Mouse (Mus musculus) forebrain, embryonic 13.5 days (tissue): ENCODE data around the gene Vkorc1. TPM values are rescaled to one million over a fixed set of nuclear protein-coding genes. Genes with fewer than 3 reads are reported as not detected.
A peak's percentile ranks its signal among the peaks of the same experiment; 100 is the strongest.

Source experiments
- ATAC-seq: fragments of 200-750 bp; cut with Nextera tagmentation; 2 replicates; pipeline ENCODE4 v1.8.0; 2017
- H3K27ac ChIP-seq: fragments of 300-500 bp; sonication (generic); 2 replicates; pipeline ENCODE4 v1.5.1; 2015; ENCODE audit warnings: inconsistent platforms, mild to moderate bottlenecking, moderate library complexity
- H3K27me3 ChIP-seq: fragments of 300-500 bp; sonication (generic); 2 replicates; pipeline ENCODE4 v1.6.1; 2015; ENCODE audit warnings: mild to moderate bottlenecking, inconsistent platforms
- H3K36me3 ChIP-seq: fragments of 300-500 bp; sonication (generic); 2 replicates; pipeline ENCODE4 v1.6.1; 2015; ENCODE audit warnings: mild to moderate bottlenecking, inconsistent platforms; ENCODE audit not compliant: poor library complexity, severe bottlenecking
- H3K4me1 ChIP-seq: fragments of 300-500 bp; sonication (generic); 2 replicates; pipeline ENCODE4 v1.6.1; 2015; ENCODE audit warnings: inconsistent platforms
- H3K4me2 ChIP-seq: fragments of 300-500 bp; sonication (generic); 2 replicates; pipeline ENCODE4 v1.6.1; 2015; ENCODE audit warnings: inconsistent platforms, mild to moderate bottlenecking, moderate library complexity
- H3K4me3 ChIP-seq: fragments of 300-500 bp; sonication (generic); 2 replicates; pipeline ENCODE4 v1.5.1; 2015; ENCODE audit warnings: mild to moderate bottlenecking, inconsistent platforms
- H3K9ac ChIP-seq: fragments of 300-500 bp; sonication (generic); 2 replicates; pipeline ENCODE4 v1.6.1; 2015; ENCODE audit warnings: mild to moderate bottlenecking, inconsistent platforms
- H3K9me3 ChIP-seq: fragments of 300-500 bp; sonication (generic); replicated peaks from 2 replicates; pipeline ENCODE4 v1.6.1; 2016; ENCODE audit warnings: inconsistent platforms
- WGBS: fragments of 180-500 bp; shearing (Covaris S2); methylation state at CpG from one replicate; pipeline ENCODE4 v1.1.7; 2015; 5-methylcytosine and 5-hydroxymethylcytosine counted together
- polyA plus RNA-seq: library from polyadenylated mRNA; unstranded; fragments of >200 nt; fragmentation: Nextera tagmentation; extraction: Ambion mirVana; gene quantifications from 2 replicates; pipeline ENCODE4 v1.2.1, GENCODE M21; 2015

The Vkorc1 gene
- polyA plus RNA-seq, 1 experiment from 2014 or later = 59.5 TPM

GRCm38 (mm10) chr7:127928596-127928995 is 33.2 kb upstream of the Vkorc1 start:
- ATAC-seq = no peak
- Histone ChIP-seq H3K36me3 (peaks cover 39% of the 10 kb centered on the region), H3K27me3 (peaks cover 40% of the 10 kb centered on the region), H3K4me2 (no peak overlapping the region), H3K9ac (no peak overlapping the region), H3K4me1 (no peaks in the 10 kb centered on the region), H3K9me3 (no peaks in the 10 kb centered on the region), H3K4me3 (no peak overlapping the region), H3K27ac (no peak overlapping the region)
- 52% methylated on average over 5 of the region's 5 CpGs for WGBS

- no peak for ATAC-seq
- no peak overlapping the region for H3K4me3 ChIP-seq
- peaks cover 40% of the 10 kb centered on the region for H3K27me3 ChIP-seq
Measured at GRCm38 (mm10) chr7:127927726-127928125, 32.3 kb upstream of the Vkorc1 start.

GRCm38 (mm10) chr7:127926846-127927245 is 31.4 kb upstream of the Vkorc1 start:
- Histone ChIP-seq H3K4me3 (no peak overlapping the region), H3K36me3 (peaks cover 55% of the 10 kb centered on the region), H3K9ac (no peak overlapping the region), H3K4me2 (no peak overlapping the region), H3K27ac (no peak overlapping the region), H3K4me1 (no peaks in the 10 kb centered on the region), H3K9me3 (no peaks in the 10 kb centered on the region), H3K27me3 (peaks cover 40% of the 10 kb centered on the region)
- WGBS = 89% methylated on average over 11 of the region's 11 CpGs
- no peak for ATAC-seq

More at GRCm38 (mm10) chr7:127927726-127928125, 32.3 kb upstream of the Vkorc1 start:
- Histone ChIP-seq H3K4me1 (no peaks in the 10 kb centered on the region), H3K4me2 (no peak overlapping the region), H3K9me3 (no peaks in the 10 kb centered on the region), H3K27ac (no peak overlapping the region), H3K36me3 (peaks cover 48% of the 10 kb centered on the region), H3K9ac (no peak overlapping the region)
- WGBS = 89% methylated on average over 11 of the region's 11 CpGs

- no peak overlapping the region for H3K4me3 ChIP-seq
- no peak for ATAC-seq
- peaks cover 32% of the 10 kb centered on the region for H3K27me3 ChIP-seq
- H3K4me2 ChIP-seq = no peak overlapping the region
- no peaks in the 10 kb centered on the region for H3K4me1 ChIP-seq
- H3K36me3 ChIP-seq = peaks cover 57% of the 10 kb centered on the region
- WGBS = 92% methylated on average over 8 of the region's 8 CpGs
- H3K27ac ChIP-seq = no peak overlapping the region
- no peak overlapping the region for H3K9ac ChIP-seq
- H3K9me3 ChIP-seq = no peaks in the 10 kb centered on the region
Measured at GRCm38 (mm10) chr7:127926066-127926465, 30.6 kb upstream of the Vkorc1 start.

GRCm38 (mm10) chr7:127925252-127925651 is 29.8 kb upstream of the Vkorc1 start:
- Histone ChIP-seq H3K4me1 (no peaks in the 10 kb centered on the region), H3K4me3 (no peak overlapping the region), H3K36me3 (peaks cover 64% of the 10 kb centered on the region), H3K27me3 (peaks cover 26% of the 10 kb centered on the region), H3K9me3 (no peaks in the 10 kb centered on the region), H3K9ac (no peak overlapping the region), H3K27ac (no peak overlapping the region), H3K4me2 (no peak overlapping the region)
- 47% methylated on average over 5 of the region's 5 CpGs for WGBS
- no peak for ATAC-seq

GRCm38 (mm10) chr7:127923714-127924113 is 28.3 kb upstream of the Vkorc1 start:
- no peak overlapping the region for H3K4me3 ChIP-seq
- peaks cover 67% of the 10 kb centered on the region for H3K36me3 ChIP-seq
- H3K27ac ChIP-seq = no peak overlapping the region

GRCm38 (mm10) chr7:127922451-127923275 is 27.2 kb upstream of the Vkorc1 start:
- no peak for ATAC-seq
- Histone ChIP-seq H3K27me3 (peaks cover under 1% of the 10 kb centered on the region; the same call in 1 of the 2 replicates), H3K4me3 (no peak overlapping the region), H3K4me2 (no peak overlapping the region), H3K36me3 (peaks cover 72% of the 10 kb centered on the region), H3K9me3 (no peaks in the 10 kb centered on the region), H3K9ac (no peak overlapping the region), H3K27ac (no peak overlapping the region), H3K4me1 (no peaks in the 10 kb centered on the region)
- WGBS = 85% methylated on average over 6 of the region's 6 CpGs

More at GRCm38 (mm10) chr7:127923714-127924113, 28.3 kb upstream of the Vkorc1 start:
- no peak for ATAC-seq
- Histone ChIP-seq H3K9me3 (no peaks in the 10 kb centered on the region), H3K4me2 (no peak overlapping the region), H3K27me3 (peaks cover 11% of the 10 kb centered on the region), H3K9ac (no peak overlapping the region), H3K4me1 (no peaks in the 10 kb centered on the region)
- 85% methylated on average over 5 of the region's 5 CpGs for WGBS

GRCm38 (mm10) chr7:127921516-127921915 is 26.1 kb upstream of the Vkorc1 start:
- no peak overlapping the region for H3K27ac ChIP-seq
- no peak overlapping the region for H3K4me2 ChIP-seq
- H3K9ac ChIP-seq = no peak overlapping the region
- no peak for ATAC-seq
- no peaks in the 10 kb centered on the region for H3K9me3 ChIP-seq
- 65% methylated on average over 8 of the region's 8 CpGs for WGBS
- no peaks in the 10 kb centered on the region for H3K27me3 ChIP-seq
- peaks cover 70% of the 10 kb centered on the region for H3K36me3 ChIP-seq
- no peaks in the 10 kb centered on the region for H3K4me1 ChIP-seq
- no peak overlapping the region for H3K4me3 ChIP-seq

GRCm38 (mm10) chr7:127919290-127919689 is 23.9 kb upstream of the Vkorc1 start:
- Histone ChIP-seq H3K4me3 (no peak overlapping the region), H3K4me2 (no peak overlapping the region), H3K9me3 (no peaks in the 10 kb centered on the region), H3K4me1 (no peaks in the 10 kb centered on the region), H3K36me3 (peaks cover 66% of the 10 kb centered on the region), H3K27ac (no peak overlapping the region), H3K27me3 (no peaks in the 10 kb centered on the region), H3K9ac (no peak overlapping the region)
- ATAC-seq = no peak
- 77% methylated on average over 7 of the region's 7 CpGs for WGBS

- ATAC-seq = no peak
- Histone ChIP-seq H3K4me3 (no peak overlapping the region), H3K4me2 (no peak overlapping the region), H3K9me3 (no peaks in the 10 kb centered on the region), H3K27ac (no peak overlapping the region), H3K9ac (no peak overlapping the region), H3K4me1 (peaks cover 3% of the 10 kb centered on the region), H3K36me3 (peaks cover 55% of the 10 kb centered on the region), H3K27me3 (no peaks in the 10 kb centered on the region)
- 53% methylated on average over 3 of the region's 3 CpGs for WGBS
Measured at GRCm38 (mm10) chr7:127918203-127918602, 22.8 kb upstream of the Vkorc1 start.

GRCm38 (mm10) chr7:127915293-127915692 is 19.9 kb upstream of the Vkorc1 start:
- Histone ChIP-seq H3K4me3 (no peak overlapping the region), H3K9ac (no peak overlapping the region), H3K27ac (no peak overlapping the region), H3K4me1 (peaks cover 14% of the 10 kb centered on the region), H3K36me3 (peaks cover 35% of the 10 kb centered on the region), H3K9me3 (no peaks in the 10 kb centered on the region), H3K4me2 (no peak overlapping the region), H3K27me3 (no peaks in the 10 kb centered on the region)
- no peak for ATAC-seq
- WGBS = 94% methylated on average over 12 of the region's 12 CpGs

GRCm38 (mm10) chr7:127912938-127913337 is 17.5 kb upstream of the Vkorc1 start:
- Histone ChIP-seq H3K9ac (peak overlapping the region; percentile 77), H3K27ac (no peak overlapping the region), H3K4me3 (peak overlapping the region; percentile 98), H3K4me1 (peaks cover 14% of the 10 kb centered on the region), H3K27me3 (no peaks in the 10 kb centered on the region), H3K4me2 (peak overlapping the region; percentile 81), H3K36me3 (peaks cover 49% of the 10 kb centered on the region), H3K9me3 (no peaks in the 10 kb centered on the region)
- 36% methylated on average over 4 of the region's 4 CpGs for WGBS
- ATAC-seq = no peak
